Mouse (Mus musculus) erythroblast, embryonic 14.5 days (primary cell): ENCODE results near the gene Ppp1r12b. TPM values are rescaled to one million over a fixed set of nuclear protein-coding genes. Genes with fewer than 3 reads are reported as not detected.

Experiments
- H3K27me3 ChIP-seq: 2 replicates; pipeline ENCODE4 v1.6.1; 2012; ENCODE audit warnings: inconsistent platforms; ENCODE audit not compliant: control insufficient read depth
- H3K36me3 ChIP-seq: 2 replicates; pipeline ENCODE4 v1.6.1; 2012; ENCODE audit warnings: mild to moderate bottlenecking, inconsistent platforms; ENCODE audit not compliant: control insufficient read depth
- H3K4me1 ChIP-seq: 2 replicates; pipeline ENCODE4 v1.6.1; 2012; ENCODE audit warnings: inconsistent platforms; ENCODE audit not compliant: control insufficient read depth
- H3K4me3 ChIP-seq: replicated peaks from 2 replicates; pipeline ENCODE3; 2012; ENCODE audit warnings: moderate library complexity, mild to moderate bottlenecking, inconsistent platforms
- H3K9me3 ChIP-seq: 2 replicates; pipeline ENCODE4 v1.6.1; 2012; ENCODE audit warnings: low read length, inconsistent platforms, mixed read lengths; ENCODE audit not compliant: control insufficient read depth
- GATA1 ChIP-seq: IDR thresholded peaks from 2 replicates; pipeline ENCODE4 v1.6.1; 2012; ENCODE audit warnings: low read length, inconsistent platforms, mixed read lengths
- TAL1 ChIP-seq: IDR thresholded peaks from 3 replicates; pipeline ENCODE4 v1.6.1; 2012; ENCODE audit warnings: low read length, inconsistent platforms, mixed read lengths
- polyA plus RNA-seq: library from polyadenylated mRNA; stranded (reverse); fragments of >175 nt; gene quantifications from 2 replicates; pipeline ENCODE4 v1.2.3, GENCODE M21; 2012

The Ppp1r12b gene
- polyA plus RNA-seq, 1 experiment = 0.11 TPM

- Histone ChIP-seq H3K36me3 (no peaks in the 10 kb centered on the region), H3K4me1 (peaks cover 8% of the 10 kb centered on the region), H3K27me3 (no peaks in the 10 kb centered on the region), H3K4me3 (no peak overlapping the region), H3K9me3 (no peaks in the 10 kb centered on the region)
- TF ChIP-seq TAL1 (no peak), GATA1 (no peak)
Measured at GRCm38 (mm10) chr1:134818716-134819115, 137.0 kb downstream of the Ppp1r12b start.

GRCm38 (mm10) chr1:134817916-134818595 is 137.7 kb downstream of the Ppp1r12b start:
- Histone ChIP-seq H3K4me1 (peaks cover 8% of the 10 kb centered on the region), H3K36me3 (no peaks in the 10 kb centered on the region), H3K9me3 (no peaks in the 10 kb centered on the region), H3K4me3 (no peak overlapping the region), H3K27me3 (no peaks in the 10 kb centered on the region)
- TF ChIP-seq TAL1 (no peak), GATA1 (no peak)

- TF ChIP-seq TAL1 = no peak
- TF ChIP-seq GATA1 = no peak
- no peaks in the 10 kb centered on the region for H3K27me3 ChIP-seq
- no peak overlapping the region for H3K4me3 ChIP-seq
- H3K9me3 ChIP-seq = no peaks in the 10 kb centered on the region
- H3K36me3 ChIP-seq = no peaks in the 10 kb centered on the region
- peaks cover 8% of the 10 kb centered on the region for H3K4me1 ChIP-seq
Measured at GRCm38 (mm10) chr1:134817120-134817519, 138.6 kb downstream of the Ppp1r12b start.

- Histone ChIP-seq H3K4me1 (peaks cover 8% of the 10 kb centered on the region), H3K27me3 (no peaks in the 10 kb centered on the region), H3K4me3 (no peak overlapping the region), H3K9me3 (no peaks in the 10 kb centered on the region), H3K36me3 (no peaks in the 10 kb centered on the region)
- TF ChIP-seq TAL1 = no peak
- TF ChIP-seq GATA1 = no peak
Measured at GRCm38 (mm10) chr1:134816617-134817016, 139.1 kb downstream of the Ppp1r12b start.

GRCm38 (mm10) chr1:134815748-134816147 is 140.0 kb downstream of the Ppp1r12b start:
- H3K9me3 ChIP-seq = no peaks in the 10 kb centered on the region

GRCm38 (mm10) chr1:134805471-134805870 is 150.3 kb downstream of the Ppp1r12b start:
- Histone ChIP-seq H3K9me3 (no peaks in the 10 kb centered on the region), H3K4me3 (no peak overlapping the region), H3K4me1 (peaks cover 4% of the 10 kb centered on the region), H3K27me3 (no peaks in the 10 kb centered on the region), H3K36me3 (no peaks in the 10 kb centered on the region)
- no peak for TF ChIP-seq GATA1
- no peak for TF ChIP-seq TAL1

More at GRCm38 (mm10) chr1:134815748-134816147, 140.0 kb downstream of the Ppp1r12b start:
- Histone ChIP-seq H3K4me1 (peaks cover 3% of the 10 kb centered on the region), H3K4me3 (no peak overlapping the region), H3K27me3 (no peaks in the 10 kb centered on the region), H3K36me3 (no peaks in the 10 kb centered on the region)
- TF ChIP-seq GATA1 (no peak), TAL1 (no peak)

- no peaks in the 10 kb centered on the region for H3K9me3 ChIP-seq
- H3K27me3 ChIP-seq = no peaks in the 10 kb centered on the region
- H3K4me3 ChIP-seq = no peak overlapping the region
- no peaks in the 10 kb centered on the region for H3K36me3 ChIP-seq
- TF ChIP-seq TAL1 (no peak), GATA1 (no peak)
- H3K4me1 ChIP-seq = peaks cover 4% of the 10 kb centered on the region
Measured at GRCm38 (mm10) chr1:134804373-134804772, 151.4 kb downstream of the Ppp1r12b start.

- no peaks in the 10 kb centered on the region for H3K9me3 ChIP-seq
- no peaks in the 10 kb centered on the region for H3K36me3 ChIP-seq
- H3K4me3 ChIP-seq = no peak overlapping the region
- H3K27me3 ChIP-seq = no peaks in the 10 kb centered on the region
- no peak for TF ChIP-seq TAL1
- TF ChIP-seq GATA1 = no peak
- peaks cover 3% of the 10 kb centered on the region for H3K4me1 ChIP-seq
Measured at GRCm38 (mm10) chr1:134803286-134804117, 152.2 kb downstream of the Ppp1r12b start.

GRCm38 (mm10) chr1:134801758-134802157 is 154.0 kb downstream of the Ppp1r12b start:
- Histone ChIP-seq H3K4me1 (no peaks in the 10 kb centered on the region), H3K27me3 (no peaks in the 10 kb centered on the region)
- no peak for TF ChIP-seq GATA1
- TF ChIP-seq TAL1 = no peak

More at GRCm38 (mm10) chr1:134801758-134802157, 154.0 kb downstream of the Ppp1r12b start:
- Histone ChIP-seq H3K4me3 (no peak overlapping the region), H3K36me3 (no peaks in the 10 kb centered on the region), H3K9me3 (no peaks in the 10 kb centered on the region)
